Mouse (Mus musculus) MEL (cell line): ENCODE measurements at regions not wholly inside any gene's neighbourhood (a gene's known extent, or its start where the extent isn't known, plus 50 kb on each side); places are given as distances from the start of the nearest gene placed in this dataset.

Source experiments
- CTCF ChIP-seq, 3 experiments: IDR thresholded peaks in 2 of 3; conservative IDR thresholded peaks in 1 of 3; 2 replicates each; pipeline ENCODE4 v1.5.1; 2011 to 2012; ENCODE audit warnings: low read length in 3 of 3, low read depth in 2 of 3, mild to moderate bottlenecking in 2 of 3, improper control_type of control experiment in 1 of 3, inconsistent platforms in 1 of 3, mixed read lengths in 1 of 3, moderate library complexity in 1 of 3; ENCODE audit not compliant: control insufficient read depth in 1 of 3, insufficient read depth in 1 of 3, poor library complexity in 1 of 3, severe bottlenecking in 1 of 3
- MXI1 ChIP-seq: IDR thresholded peaks from 2 replicates; pipeline ENCODE4 v1.6.1; 2011; ENCODE audit warnings: mild to moderate bottlenecking, low read depth, low read length, improper control_type of control experiment
- POLR2A ChIP-seq, 2 experiments: IDR thresholded peaks; 2 replicates each; pipeline ENCODE4 v1.6.1; 2011 to 2012; ENCODE audit warnings: low read length in 2 of 2, mild to moderate bottlenecking in 2 of 2, control low read depth in 1 of 2, improper control_type of control experiment in 1 of 2, low read depth in 1 of 2, moderate library complexity in 1 of 2; ENCODE audit not compliant: control insufficient read depth in 1 of 2, insufficient read depth in 1 of 2, poor library complexity in 1 of 2
- SMC3 ChIP-seq: IDR thresholded peaks from 2 replicates; pipeline ENCODE4 v1.6.1; 2011; ENCODE audit warnings: low read depth, low read length, improper control_type of control experiment
- UBTF ChIP-seq: IDR thresholded peaks from 2 replicates; pipeline ENCODE4 v1.6.1; 2012; ENCODE audit warnings: low read depth, mild to moderate bottlenecking, inconsistent platforms, low read length, improper control_type of control experiment, moderate library complexity, borderline replicate concordance; ENCODE audit not compliant: insufficient read depth
- USF1 ChIP-seq: IDR thresholded peaks from 2 replicates; pipeline ENCODE4 v1.6.1; 2014; ENCODE audit warnings: low read depth, mild to moderate bottlenecking, inconsistent platforms, low read length, improper control_type of control experiment, moderate library complexity
- ZMIZ1 ChIP-seq: IDR thresholded peaks from 2 replicates; pipeline ENCODE4 v1.6.1; 2012; ENCODE audit warnings: low read depth, mild to moderate bottlenecking, inconsistent platforms, low read length, improper control_type of control experiment, moderate library complexity

- TF ChIP-seq USF1 (no peak), CTCF (IDR thresholded peaks at IDR 0.05 in 2 of 3, conservative IDR thresholded peaks at IDR 0.05 in 1 of 3; ENCODE audit: control insufficient read depth in 1 of 3, insufficient read depth in 1 of 3, low read depth in 2 of 3, low read length in 3 of 3, poor library complexity in 1 of 3, severe bottlenecking in 1 of 3) (no peak), MXI1 (no peak), POLR2A (IDR thresholded peaks at IDR 0.05; ENCODE audit: control insufficient read depth in 1 of 2, insufficient read depth in 1 of 2, low read depth in 1 of 2, low read length in 2 of 2, poor library complexity in 1 of 2) (no peak), SMC3 (no peak), ZMIZ1 (no peak), UBTF (no peak)
These were observed 1081.6 kb upstream of the Crim1 start for GRCm38 (mm10) chr17:77118481-77118880.
